Mouse (Mus musculus) small intestine, adult 2 months (tissue): ENCODE data around the gene Parp1. TPM values are rescaled to one million over a fixed set of nuclear protein-coding genes. Genes with fewer than 3 reads are reported as not detected.
A peak's percentile ranks its signal among the peaks of the same experiment; 100 is the strongest.

Source experiments
- H3K27ac ChIP-seq: fragments of 200-500 bp; 2 replicates; pipeline ENCODE4 v1.5.1; 2012; ENCODE audit warnings: low read depth, low read length, control low read depth, inconsistent platforms; ENCODE audit not compliant: insufficient read depth
- H3K27me3 ChIP-seq: fragments of 200-500 bp; 2 replicates; pipeline ENCODE4 v1.6.1; 2012; ENCODE audit warnings: mild to moderate bottlenecking, moderate library complexity, low read length, inconsistent platforms; ENCODE audit not compliant: control insufficient read depth, insufficient read depth
- H3K36me3 ChIP-seq: fragments of 200-500 bp; 2 replicates; pipeline ENCODE4 v1.6.1; 2012; ENCODE audit warnings: mild to moderate bottlenecking, low read length, control low read depth, inconsistent platforms; ENCODE audit not compliant: control insufficient read depth, insufficient read depth
- H3K4me1 ChIP-seq: fragments of 200-500 bp; 2 replicates; pipeline ENCODE4 v1.6.1; 2012; ENCODE audit warnings: low read length, inconsistent platforms, mixed read lengths; ENCODE audit not compliant: control insufficient read depth, insufficient read depth, insufficient read length
- H3K4me3 ChIP-seq: fragments of 200-500 bp; 2 replicates; pipeline ENCODE4 v1.5.1; 2012; ENCODE audit warnings: low read depth, mild to moderate bottlenecking, control low read depth, inconsistent platforms, low read length, moderate library complexity
- CTCF ChIP-seq: fragments of 200-500 bp; IDR thresholded peaks from 2 replicates; pipeline ENCODE4 v1.5.1; 2012; ENCODE audit warnings: low read depth, mild to moderate bottlenecking, control low read depth, inconsistent platforms, low read length, moderate library complexity, mixed read lengths; ENCODE audit not compliant: insufficient replicate concordance, insufficient read length; ENCODE audit errors: extremely low read depth
- POLR2A ChIP-seq: fragments of 200-500 bp; IDR thresholded peaks from 2 replicates; pipeline ENCODE4 v1.6.1; 2012; ENCODE audit warnings: low read depth, mild to moderate bottlenecking, control low read depth, inconsistent platforms, low read length, moderate library complexity
- WGBS: fragments of 180-500 bp; shearing (Covaris S2); methylation state at CpG from one replicate; pipeline ENCODE4 v1.1.7; 2018; 5-methylcytosine and 5-hydroxymethylcytosine counted together
- polyA plus RNA-seq: library from polyadenylated mRNA; depleted of rRNA; stranded (reverse); fragments of >200 nt; gene quantifications from 2 replicates; pipeline ENCODE4 v1.2.3, GENCODE M21; 2012

The Parp1 gene
- polyA plus RNA-seq, 1 experiment: 8.4 TPM

DNA sequence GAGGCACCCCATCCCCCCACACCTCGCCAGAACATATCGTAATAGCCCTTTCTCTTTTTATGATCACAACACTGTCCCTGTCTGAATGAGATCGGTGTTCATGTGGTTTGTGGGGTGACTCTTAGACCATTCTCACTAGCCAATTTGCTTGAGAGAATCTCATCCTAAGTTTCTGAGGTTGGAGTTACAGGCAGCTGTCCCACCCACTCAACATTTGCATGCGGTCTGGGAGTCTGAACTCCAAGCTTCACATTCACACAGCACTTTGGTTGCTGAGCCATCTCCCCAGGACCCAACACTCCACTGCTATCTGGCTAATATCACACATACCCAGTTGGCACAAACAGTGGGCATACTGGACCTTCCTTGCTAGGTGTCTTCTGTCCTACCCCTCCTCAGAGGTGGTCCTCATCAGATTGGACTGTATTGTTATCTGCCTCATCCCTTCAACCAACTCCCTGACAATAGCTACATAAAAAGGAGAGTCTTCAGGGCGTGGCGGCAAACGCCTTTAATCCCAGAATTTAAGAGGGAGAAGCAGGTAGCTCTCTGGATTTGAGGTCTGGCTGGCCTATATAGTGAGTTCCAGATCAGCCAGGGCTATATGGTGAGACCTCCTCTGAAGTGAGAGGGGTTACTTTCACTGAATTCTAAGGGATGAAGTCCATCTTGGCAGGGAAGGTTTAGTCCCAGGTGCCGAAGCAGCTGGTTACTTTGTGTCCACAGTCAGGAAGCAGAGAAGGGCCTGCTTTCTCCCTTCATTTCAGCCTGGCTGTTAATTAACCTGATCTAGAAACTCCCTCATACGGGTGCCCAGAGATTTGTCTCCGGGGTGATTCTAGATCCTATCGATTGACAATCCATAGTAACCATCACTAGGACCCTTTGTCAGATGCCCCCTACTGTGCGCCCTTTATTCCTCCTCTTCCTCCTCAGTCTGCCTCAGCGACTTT is 21.6 kb upstream of the Parp1 start:
- Histone ChIP-seq H3K4me3 (no peak overlapping the region), H3K27ac (no peak overlapping the region), H3K27me3 (peaks cover 11% of the 10 kb centered on the region; the same call in 1 of the 2 replicates), H3K36me3 (no peaks in the 10 kb centered on the region), H3K4me1 (no peaks in the 10 kb centered on the region)
- TF ChIP-seq POLR2A (no peak), CTCF (no peak)
- WGBS: 49% methylated on average over 13 of the region's 13 CpGs

DNA sequence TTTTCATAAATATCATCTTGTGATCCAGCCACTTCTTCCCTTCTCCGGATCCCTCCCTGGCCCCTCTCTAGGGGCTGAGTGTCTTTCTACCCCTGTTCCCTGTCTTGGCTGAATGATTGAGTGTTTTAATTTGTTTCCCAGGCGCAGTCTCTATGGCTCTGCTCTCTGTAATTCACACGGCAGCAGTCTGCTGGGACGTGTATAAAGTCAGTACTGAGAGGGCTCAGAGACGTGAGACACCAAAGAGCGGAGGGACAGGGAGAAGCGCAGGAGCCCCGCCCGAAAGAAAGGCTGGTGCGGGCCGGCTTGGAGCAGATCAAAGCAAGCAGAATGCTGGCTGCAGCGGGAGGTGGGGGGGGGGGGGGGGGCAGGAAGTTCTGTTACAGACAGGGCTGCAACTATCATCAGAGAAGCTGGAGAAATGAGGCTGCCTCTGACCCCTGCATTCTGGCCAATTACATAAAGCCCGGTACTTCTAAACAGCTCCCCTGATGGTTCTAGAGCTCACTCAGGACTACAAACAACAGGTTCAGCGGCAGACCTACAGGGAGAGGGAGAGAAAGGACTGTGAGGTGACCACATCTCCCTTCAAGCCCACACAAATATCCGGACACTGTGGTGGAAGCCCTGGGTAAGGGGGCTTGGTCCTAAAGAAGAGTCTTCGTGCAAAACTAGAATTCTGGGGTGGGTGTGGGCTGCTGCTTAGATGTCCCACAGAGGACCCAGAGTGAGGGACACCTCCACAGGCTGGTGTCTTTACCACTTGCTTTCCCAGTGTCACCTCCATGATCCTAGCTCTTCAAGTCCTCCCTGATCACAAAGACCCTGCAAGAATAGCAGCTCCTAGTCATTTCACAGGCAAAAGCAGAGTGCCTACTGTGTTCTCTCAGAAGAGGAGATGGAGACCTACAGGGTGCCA is 20.7 kb upstream of the Parp1 start:
- Histone ChIP-seq H3K27me3 (peaks cover 11% of the 10 kb centered on the region; the same call in 1 of the 2 replicates), H3K27ac (no peak overlapping the region), H3K4me1 (no peaks in the 10 kb centered on the region), H3K36me3 (no peaks in the 10 kb centered on the region), H3K4me3 (no peak overlapping the region)
- 11% methylated on average over 16 of the region's 16 CpGs for WGBS
- TF ChIP-seq POLR2A (no peak), CTCF (no peak)

DNA sequence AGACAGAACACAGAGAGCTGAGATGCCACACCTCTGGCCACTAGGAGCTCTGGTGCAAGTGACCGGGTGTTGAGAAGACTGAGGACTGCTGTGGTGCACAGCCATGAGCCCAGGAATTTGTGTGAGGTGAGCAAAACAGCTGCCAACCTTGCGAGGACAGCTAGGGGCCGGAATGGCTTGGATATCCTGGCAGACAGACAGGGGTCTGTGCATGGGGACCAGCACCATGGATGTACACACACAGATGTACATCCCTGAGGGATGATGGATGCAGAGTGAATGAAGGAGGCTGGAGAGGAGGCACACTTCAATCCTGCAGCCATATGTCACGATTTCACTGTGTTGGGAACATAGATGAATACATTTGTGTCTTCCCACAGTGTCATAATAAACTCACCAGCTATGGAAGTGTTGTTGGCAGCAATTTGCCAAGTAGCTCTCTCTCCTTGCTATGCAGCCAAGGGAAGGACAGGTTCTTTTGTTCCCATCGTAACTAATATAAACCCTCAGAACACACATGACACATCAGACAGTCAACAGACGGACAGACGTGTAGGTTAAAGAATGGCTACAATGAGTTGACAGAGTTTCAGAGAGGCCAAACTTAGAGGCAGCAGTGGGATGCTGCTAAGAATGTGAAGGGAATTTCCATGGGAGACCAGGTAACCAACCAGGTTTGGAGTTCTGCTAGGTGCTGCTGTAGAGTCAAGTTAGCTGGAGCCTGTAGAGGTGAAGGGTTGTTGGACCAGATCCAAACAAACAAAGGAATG is 19.0 kb upstream of the Parp1 start:
- H3K4me1 ChIP-seq: no peaks in the 10 kb centered on the region
- no peaks in the 10 kb centered on the region for H3K36me3 ChIP-seq
- no peak overlapping the region for H3K4me3 ChIP-seq
- no peak overlapping the region for H3K27ac ChIP-seq
- TF ChIP-seq POLR2A (no peak), CTCF (no peak)
- 85% methylated on average over 7 of the region's 7 CpGs for WGBS
- peaks cover 11% of the 10 kb centered on the region; the same call in 1 of the 2 replicates for H3K27me3 ChIP-seq

DNA sequence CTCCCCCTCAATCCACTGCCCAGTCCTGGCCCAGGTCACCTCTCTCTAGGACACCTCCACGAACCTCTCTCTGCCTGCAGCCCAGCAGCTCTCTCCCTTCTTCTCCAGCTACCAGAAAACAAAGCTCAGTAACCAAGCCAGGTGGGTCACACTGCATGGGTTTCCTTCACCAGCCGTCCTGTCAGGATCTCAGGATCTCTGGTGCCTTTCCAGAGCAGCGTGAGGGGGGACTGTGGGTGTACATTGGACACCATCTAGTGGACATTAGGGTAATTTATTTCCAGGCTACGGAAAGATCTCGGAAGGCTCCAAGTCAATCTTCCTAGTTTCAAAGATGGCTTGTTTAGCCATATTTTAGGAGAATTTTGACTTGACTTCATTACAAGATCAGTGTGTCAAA is 18.0 kb upstream of the Parp1 start:
- no peaks in the 10 kb centered on the region for H3K36me3 ChIP-seq
- no peaks in the 10 kb centered on the region for H3K4me1 ChIP-seq
- TF ChIP-seq CTCF: peak; percentile 53; the same call in 1 of the 2 replicates
- no peak for TF ChIP-seq POLR2A
- no peak overlapping the region for H3K27ac ChIP-seq
- H3K4me3 ChIP-seq: no peak overlapping the region
- 23% methylated on average over 5 of the region's 5 CpGs for WGBS
- peaks cover 11% of the 10 kb centered on the region; the same call in 1 of the 2 replicates for H3K27me3 ChIP-seq

DNA sequence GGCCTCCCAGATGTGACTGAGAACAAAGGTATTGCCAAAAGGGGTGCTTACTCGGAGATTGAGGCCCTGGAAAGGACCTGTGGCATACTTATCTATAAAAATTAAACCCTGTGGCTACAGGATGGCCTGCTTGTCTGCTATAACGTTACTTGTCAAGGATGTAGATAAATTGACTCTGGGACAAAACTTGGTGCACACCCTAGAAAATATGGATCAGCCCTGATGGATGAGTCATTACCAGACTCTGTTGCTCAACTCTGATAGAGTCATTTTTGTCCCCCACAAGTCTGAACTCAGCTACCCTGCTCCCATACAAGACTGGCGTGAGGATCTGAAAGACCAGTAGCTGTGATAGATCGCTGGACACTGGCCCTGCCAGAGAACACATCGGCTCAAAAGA is 11.8 kb upstream of the Parp1 start:
- Histone ChIP-seq H3K36me3 (no peaks in the 10 kb centered on the region), H3K4me1 (peaks cover 3% of the 10 kb centered on the region; the same call in 1 of the 2 replicates), H3K27me3 (peaks cover 2% of the 10 kb centered on the region; the same call in 1 of the 2 replicates), H3K4me3 (no peak overlapping the region), H3K27ac (no peak overlapping the region)
- TF ChIP-seq POLR2A: no peak
- no peak for TF ChIP-seq CTCF
- WGBS: 86% methylated on average over 5 of the region's 5 CpGs

DNA sequence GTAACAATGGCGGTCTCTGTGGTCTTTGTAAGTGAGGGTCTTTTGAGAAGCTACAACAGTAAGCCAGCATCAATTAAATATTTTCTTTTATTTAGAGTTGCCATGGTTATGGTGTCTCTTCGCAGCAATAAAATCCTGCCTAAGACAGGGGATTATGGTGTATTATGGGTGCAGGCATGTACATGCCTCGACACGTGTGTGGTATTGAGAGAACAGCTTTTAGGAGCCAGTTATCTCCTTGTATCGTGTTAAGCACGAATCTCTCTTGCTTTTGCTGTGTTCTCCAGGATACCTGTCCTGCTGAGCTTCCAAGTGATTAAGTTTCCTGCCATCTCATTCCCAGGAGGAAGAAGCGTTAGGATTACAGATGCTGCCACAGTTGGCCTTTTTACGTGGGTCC is 9.3 kb upstream of the Parp1 start:
- H3K4me3 ChIP-seq: no peak overlapping the region
- H3K36me3 ChIP-seq: no peaks in the 10 kb centered on the region
- 91% methylated on average over 8 of the region's 8 CpGs for WGBS
- TF ChIP-seq CTCF (no peak), POLR2A (no peak)
- no peak overlapping the region for H3K27ac ChIP-seq
- H3K4me1 ChIP-seq: peaks cover 3% of the 10 kb centered on the region; the same call in 1 of the 2 replicates
- peaks cover 2% of the 10 kb centered on the region for H3K27me3 ChIP-seq
